Mouse (Mus musculus): Measurements from ENCODE around the gene Spsb4.

DNA sequence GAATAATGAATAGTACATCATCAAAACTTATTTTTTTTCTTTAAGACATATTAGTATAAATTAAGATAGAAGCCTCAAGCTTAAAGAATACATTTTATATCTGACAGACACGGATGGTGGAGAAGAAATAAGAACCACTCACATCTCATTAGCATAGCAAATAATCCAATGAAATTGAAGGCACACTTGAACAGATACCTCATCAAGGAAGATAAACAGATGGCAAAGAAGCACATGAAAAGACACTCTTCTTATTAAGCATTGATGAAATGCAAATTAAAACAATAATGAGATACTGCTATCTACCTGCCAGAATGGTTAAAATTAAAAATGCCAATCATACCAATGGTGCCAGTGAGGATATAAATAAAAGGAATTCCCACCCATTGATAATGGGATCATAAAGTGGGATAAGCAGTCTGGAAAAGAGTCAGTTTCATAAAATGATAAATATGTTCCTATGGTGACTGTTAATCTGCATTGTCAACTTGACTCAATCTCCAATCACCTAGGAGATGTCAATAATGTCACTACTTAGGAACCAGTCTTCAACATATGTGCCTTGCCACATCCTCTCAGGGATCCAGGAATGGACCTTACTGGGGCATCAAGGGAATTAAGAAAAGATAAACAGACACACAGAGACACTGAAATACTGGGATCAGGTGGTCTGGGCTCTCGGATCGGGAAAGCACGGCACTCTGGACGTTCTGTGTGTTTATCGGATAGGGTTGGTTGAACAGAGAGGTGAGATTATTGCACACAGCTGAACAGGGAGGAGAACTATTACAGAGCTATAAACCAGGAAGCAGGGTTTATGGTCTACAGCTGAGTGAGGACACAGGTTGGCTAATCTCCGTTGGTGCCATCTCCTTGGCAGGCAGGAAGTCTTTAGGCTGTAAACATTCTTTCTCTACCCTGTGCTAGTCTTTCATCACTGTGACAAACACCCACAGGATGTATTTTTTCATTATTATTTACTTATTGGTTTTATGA, 114.0 kb downstream of the Spsb4 start:
- TF ChIP-seq CEBPB (IDR thresholded peaks at IDR 0.05; ENCODE audit: insufficient read depth, poor library complexity, severe bottlenecking): no peak
- TF ChIP-seq TCF3 (IDR thresholded peaks at IDR 0.05; ENCODE audit: insufficient read length, low read depth): no peak
- TF ChIP-seq SRF (IDR thresholded peaks at IDR 0.05; ENCODE audit: control insufficient read depth, insufficient read length, low read depth): no peak
- no peak for TF ChIP-seq POLR2A (IDR thresholded peaks at IDR 0.05; ENCODE audit: insufficient read length, low read depth)
- TF ChIP-seq TCF12 (IDR thresholded peaks at IDR 0.05; ENCODE audit: insufficient read depth, poor library complexity, severe bottlenecking): no peak
- TF ChIP-seq POLR2AphosphoS2 (IDR thresholded peaks at IDR 0.05; ENCODE audit: insufficient read length, low read depth): no peak
